In genomic region chr2:11739516-11740051, GRCm38 (mm10) we compare ENCODE assay signal across 20 mouse cellular contexts. TPM values are rescaled to one million over a fixed set of nuclear protein-coding genes. Genes with fewer than 3 reads are reported as not detected.
A peak's percentile ranks its signal among the peaks of the same experiment; 100 is the strongest.
DNase-seq lines count a peak whose midpoint lies in the region; ATAC-seq lines count a peak whose summit lies in the region.
"Had no signal": no experiment of that assay in that cellular context is flagged by ENCODE, and none has a peak within 500 bp of the region (broad histone marks: within the 10 kb centered on the region; RNA-seq: fewer than 3 reads in every experiment).

No protein-coding gene starts in this region.

- no peaks in the 10 kb centered on the region for H3K9me3 ChIP-seq in liver, embryonic 16.5 days (replicated peaks; ENCODE audit: control insufficient read depth, low read length)
- no peaks in the 10 kb centered on the region for H3K9me3 ChIP-seq in liver, embryonic 12.5 days (replicated peaks)
- H3K9me3 ChIP-seq in kidney, embryonic 15.5 days (replicated peaks) = no peaks in the 10 kb centered on the region
- H3K9me3 ChIP-seq: forebrain, embryonic 15.5 days; heart, embryonic 15.5 days; hindbrain, embryonic 13.5 days; midbrain, embryonic 10.5 days had no signal

- 67% methylated on average over 4 of the region's 4 CpGs for WGBS in liver, embryonic 16.5 days (ENCODE audit: insufficient replicate concordance)
- WGBS in liver, embryonic 12.5 days (ENCODE audit: insufficient replicate concordance) = 67% methylated on average over 4 of the region's 4 CpGs
- WGBS in kidney, embryonic 15.5 days = 95% methylated on average over 4 of the region's 4 CpGs

- no peak overlapping the region for H3K27ac ChIP-seq in liver, embryonic 16.5 days (ENCODE audit: low read length)
- H3K27ac ChIP-seq in liver, embryonic 12.5 days = no peak overlapping the region
- H3K27ac ChIP-seq in kidney, embryonic 15.5 days = no peak overlapping the region
- H3K27ac ChIP-seq: forebrain, embryonic 15.5 days; heart, embryonic 15.5 days; hindbrain, embryonic 13.5 days; midbrain, embryonic 10.5 days had no signal

- no peaks in the 10 kb centered on the region for H3K4me1 ChIP-seq in liver, embryonic 16.5 days (ENCODE audit: control insufficient read depth, low read depth, low read length)
- no peaks in the 10 kb centered on the region for H3K4me1 ChIP-seq in liver, embryonic 12.5 days
- H3K4me1 ChIP-seq in kidney, embryonic 15.5 days = no peaks in the 10 kb centered on the region
- H3K4me1 ChIP-seq: forebrain, embryonic 15.5 days; heart, embryonic 15.5 days; hindbrain, embryonic 13.5 days; midbrain, embryonic 10.5 days had no signal

- H3K36me3 ChIP-seq in liver, embryonic 16.5 days (ENCODE audit: control insufficient read depth, insufficient read depth) = peaks cover 4% of the 10 kb centered on the region; the same call in 1 of the 2 replicates
- H3K36me3 ChIP-seq in liver, embryonic 12.5 days = peaks cover 53% of the 10 kb centered on the region
- peaks cover 63% of the 10 kb centered on the region for H3K36me3 ChIP-seq in kidney, embryonic 15.5 days

- H3K9ac ChIP-seq in liver, embryonic 16.5 days (ENCODE audit: low read depth, low read length) = no peak overlapping the region
- H3K9ac ChIP-seq in liver, embryonic 12.5 days = no peak overlapping the region
- H3K9ac ChIP-seq in kidney, embryonic 15.5 days = no peak overlapping the region
- H3K9ac ChIP-seq: forebrain, embryonic 15.5 days; heart, embryonic 15.5 days; hindbrain, embryonic 13.5 days; lung, embryonic 14.5 days had no signal

- no peaks in the 10 kb centered on the region for H3K27me3 ChIP-seq in liver, embryonic 16.5 days (ENCODE audit: control insufficient read depth, insufficient read depth, low read depth, low read length)
- no peaks in the 10 kb centered on the region for H3K27me3 ChIP-seq in liver, embryonic 12.5 days (replicated peaks)
- no peaks in the 10 kb centered on the region for H3K27me3 ChIP-seq in kidney, embryonic 15.5 days
- H3K27me3 ChIP-seq: forebrain, embryonic 15.5 days; heart, embryonic 15.5 days; hindbrain, embryonic 13.5 days had no signal

- H3K4me3 ChIP-seq in liver, embryonic 16.5 days (ENCODE audit: low read depth, low read length) = no peak overlapping the region
- no peak overlapping the region for H3K4me3 ChIP-seq in liver, embryonic 12.5 days
- no peak overlapping the region for H3K4me3 ChIP-seq in kidney, embryonic 15.5 days (replicated peaks)
- H3K4me3 ChIP-seq: erythroblast, embryonic 14.5 days; forebrain, embryonic 15.5 days; heart, embryonic 15.5 days; hindbrain, embryonic 13.5 days; midbrain, embryonic 10.5 days had no signal

- intact Hi-C loops in heart, postnatal 14 days (cut with DNase I) = no loop called here

- 0 out of 2 replicates have a peak, but pooled peaks have one; percentile 37 for ATAC-seq in liver, embryonic 16.5 days (ENCODE audit: low read depth)
- ATAC-seq in liver, embryonic 12.5 days = no peak
- peak; percentile 93 to 96 for ATAC-seq in hematopoietic stem cell, adult 5-6 weeks (replicated peaks in 1 of 2; ENCODE audit: insufficient read depth in 1 of 2, low FRiP score in 2 of 2, low TSS enrichment in 1 of 2, low read depth in 1 of 2, poor library complexity in 2 of 2, severe bottlenecking in 2 of 2)
- ATAC-seq in monocyte, adult 5-6 weeks (replicated peaks; ENCODE audit: insufficient number of reproducible peaks, low FRiP score, low TSS enrichment, poor library complexity, severe bottlenecking) = peak; percentile 90
- no peak for ATAC-seq in kidney, embryonic 15.5 days (replicated peaks; ENCODE audit: low FRiP score)

- DNase-seq in MEL-GATA-1-ER (ENCODE audit: extremely low read depth, low read depth) = peak; percentile 25
- no peak for DNase-seq in cerebellum, adult 9-10 months
- no peak for DNase-seq in heart, postnatal 14 days
- DNase-seq: adrenal gland, adult 8-10 months; cerebellum, postnatal 10 days; heart, adult 11 months; kidney, adult 18-20 months; left cerebral cortex, postnatal 4 days; lung, embryonic 14.5 days; thymus, postnatal 25 days had no signal

- H3K4me2 ChIP-seq in liver, embryonic 16.5 days (ENCODE audit: low read depth, low read length) = no peak overlapping the region
- H3K4me2 ChIP-seq in liver, embryonic 12.5 days = no peak overlapping the region
- H3K4me2 ChIP-seq in kidney, embryonic 15.5 days = no peak overlapping the region
- H3K4me2 ChIP-seq: forebrain, embryonic 15.5 days; heart, embryonic 15.5 days; hindbrain, embryonic 13.5 days; lung, embryonic 14.5 days had no signal

RNA-seq across cellular contexts. Expression of gene Il15ra, which starts 34.5 kb away (rescaled TPM):
- 7.3 and 8.8 TPM in 2 replicates for polyA plus RNA-seq in liver, embryonic 16.5 days (2015; fragmentation: Nextera tagmentation; extraction: Ambion mirVana)
- 1.7 and 2.1 TPM in 2 replicates for polyA plus RNA-seq in liver, embryonic 12.5 days (2016; fragmentation: Nextera tagmentation; extraction: Ambion mirVana)
- 21.8 and 22.4 TPM in 2 replicates for total RNA-seq in hematopoietic stem cell, adult 5-6 weeks (2017)
- 16.9 to 24.0 TPM (median 22.9 TPM) in 3 replicates for total RNA-seq in monocyte, adult 5-6 weeks (2017)
- total RNA-seq in heart, postnatal 14 days (2021) = 10 to 100 TPM; 34.1 to 38.4 TPM
- 2.1 and 2.2 TPM in 2 replicates for polyA plus RNA-seq in kidney, embryonic 15.5 days (2015; fragmentation: Nextera tagmentation; extraction: Ambion mirVana)
- polyA plus RNA-seq: erythroblast, embryonic 14.5 days had no signal

RNA-seq across cellular contexts. Expression of gene Fbh1, which starts 37.8 kb away (rescaled TPM):
- 25.9 and 27.7 TPM in 2 replicates for polyA plus RNA-seq in liver, embryonic 16.5 days (2015; fragmentation: Nextera tagmentation; extraction: Ambion mirVana)
- polyA plus RNA-seq in liver, embryonic 12.5 days (2016; fragmentation: Nextera tagmentation; extraction: Ambion mirVana) = 42.8 and 44.4 TPM in 2 replicates
- total RNA-seq in hematopoietic stem cell, adult 5-6 weeks (2017) = 70.5 and 115 TPM in 2 replicates
- 90.9 to 110 TPM (median 101 TPM) in 3 replicates for total RNA-seq in monocyte, adult 5-6 weeks (2017)
- 10 to 100 TPM; 72.5 to 84.1 TPM for total RNA-seq in heart, postnatal 14 days (2021)
- 127 and 130 TPM in 2 replicates for polyA plus RNA-seq in kidney, embryonic 15.5 days (2015; fragmentation: Nextera tagmentation; extraction: Ambion mirVana)

RNA-seq across cellular contexts. Expression of gene Ankrd16, which starts 38.1 kb away (rescaled TPM):
- polyA plus RNA-seq in liver, embryonic 16.5 days (2015; fragmentation: Nextera tagmentation; extraction: Ambion mirVana) = 10.6 and 12.2 TPM in 2 replicates
- polyA plus RNA-seq in liver, embryonic 12.5 days (2016; fragmentation: Nextera tagmentation; extraction: Ambion mirVana) = 13.0 and 16.1 TPM in 2 replicates
- 28.1 and 44.2 TPM in 2 replicates for total RNA-seq in hematopoietic stem cell, adult 5-6 weeks (2017)
- 51.1 to 79.0 TPM (median 51.8 TPM) in 3 replicates for total RNA-seq in monocyte, adult 5-6 weeks (2017)
- total RNA-seq in heart, postnatal 14 days (2021) = 10 to 100 TPM; 24.7 to 30.1 TPM
- polyA plus RNA-seq in kidney, embryonic 15.5 days (2015; fragmentation: Nextera tagmentation; extraction: Ambion mirVana) = 49.8 and 52.1 TPM in 2 replicates

Comparison
In these comparisons a context has a peak if more than half of its experiments do, and no peak if none do; other contexts are left out.
1. ATAC-seq: peak in liver, embryonic 16.5 days (single experiment), hematopoietic stem cell, adult 5-6 weeks (2 of 2) and monocyte, adult 5-6 weeks (single experiment); none in liver, embryonic 12.5 days (single experiment) and kidney, embryonic 15.5 days (single experiment).